Mouse (Mus musculus) liver (tissue): Measurements from ENCODE around the gene Mafb.

Source experiments
- DNase-seq: peaks from one replicate; pipeline ENCODE4 v3.0.0-alpha.2; 2020; ENCODE audit warnings: mixed read lengths

The Mafb gene

GRCm38 (mm10) chr2:160366980-160367338 lies at the start of gene Mafb:
Mafb (minus strand) TSS chr2:160367065.
- peak; percentile 84 for DNase-seq

DNA sequence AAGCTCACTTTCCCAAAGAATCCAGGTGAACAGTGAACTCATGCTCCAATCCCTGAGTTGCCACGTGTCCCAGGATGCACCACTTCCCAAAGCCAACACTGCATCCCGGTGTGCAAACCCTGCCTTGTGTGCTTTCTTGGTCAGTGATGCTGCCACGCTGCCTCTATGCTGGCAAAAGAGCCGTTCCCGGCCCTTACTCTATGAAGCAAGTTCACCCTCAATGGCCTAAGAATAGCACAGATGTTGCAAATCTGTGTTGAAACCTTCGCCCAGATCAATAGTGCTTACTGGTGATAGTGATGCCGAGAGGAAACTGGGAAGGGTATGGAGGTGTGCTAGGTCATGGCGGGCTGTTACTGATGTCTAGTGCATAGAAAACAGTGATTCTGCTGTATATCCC lies 48.3 kb upstream of the Mafb start:
- no peak for DNase-seq

- no peak for DNase-seq
These were observed 47.9 kb upstream of the Mafb start for GRCm38 (mm10) chr2:160414736-160415135.

DNA sequence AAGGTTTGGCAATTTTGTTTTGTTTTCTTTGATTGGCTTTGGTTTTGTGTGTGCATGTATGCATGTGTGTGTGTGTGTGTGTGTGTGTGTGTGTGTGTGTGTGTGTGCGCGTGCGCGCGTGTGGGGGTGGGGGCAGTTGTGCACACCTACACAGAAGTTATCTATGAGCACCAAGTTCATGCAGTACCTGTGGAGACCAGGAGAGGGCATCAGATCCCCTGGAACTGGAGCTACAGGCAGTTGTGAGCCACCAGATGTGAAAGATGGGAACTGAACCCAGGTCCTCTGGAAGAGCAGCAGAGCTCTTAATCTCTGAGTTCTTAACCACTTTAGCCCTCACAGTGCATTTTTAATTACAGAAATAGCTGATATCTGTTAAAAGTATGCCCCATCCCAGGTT lies 47.1 kb upstream of the Mafb start:
- DNase-seq = peak; percentile 14

- no peak for DNase-seq
These were observed 46.2 kb upstream of the Mafb start for GRCm38 (mm10) chr2:160413055-160413454.

DNA sequence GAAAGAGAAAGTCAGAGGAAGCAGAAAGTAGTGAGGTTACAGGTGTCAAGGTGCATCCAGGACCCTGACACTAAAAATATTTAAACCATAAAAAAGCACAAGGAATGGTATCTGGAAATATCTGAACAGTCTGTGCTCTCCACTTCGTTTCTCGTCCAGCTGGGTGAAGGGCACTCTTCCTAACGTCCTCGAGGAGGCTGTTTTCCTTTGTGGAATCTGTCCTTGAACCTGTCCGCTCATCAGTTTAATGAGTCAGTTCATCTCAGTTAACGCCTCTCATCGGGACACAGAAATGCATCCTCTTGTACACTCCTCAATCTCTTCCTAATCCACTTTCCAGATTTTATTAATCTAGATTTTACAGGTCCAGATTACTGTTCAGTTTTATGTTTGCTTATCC lies 44.6 kb upstream of the Mafb start:
- DNase-seq = no peak

GRCm38 (mm10) chr2:160407720-160408119 lies 40.9 kb upstream of the Mafb start:
- no peak for DNase-seq

DNA sequence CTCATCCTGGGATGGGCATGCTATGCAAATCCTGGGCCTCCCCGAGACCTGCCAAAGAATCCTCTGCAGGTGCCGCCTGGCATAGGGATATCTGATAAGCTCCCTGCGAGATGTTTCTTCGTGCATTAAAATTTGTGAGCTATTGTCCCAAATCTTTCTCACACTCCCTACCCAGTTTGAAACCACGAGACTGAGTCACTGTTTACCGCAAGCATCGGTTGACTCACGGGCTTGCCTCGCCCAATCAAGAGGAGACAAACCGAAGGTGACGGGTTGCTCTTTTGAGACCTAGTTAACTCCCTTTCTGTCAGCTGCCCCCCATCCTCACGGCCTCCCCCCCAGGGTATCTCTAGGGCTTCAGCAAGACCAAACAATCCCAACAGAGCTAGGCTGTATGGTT lies 30.9 kb upstream of the Mafb start:
- no peak for DNase-seq

DNA sequence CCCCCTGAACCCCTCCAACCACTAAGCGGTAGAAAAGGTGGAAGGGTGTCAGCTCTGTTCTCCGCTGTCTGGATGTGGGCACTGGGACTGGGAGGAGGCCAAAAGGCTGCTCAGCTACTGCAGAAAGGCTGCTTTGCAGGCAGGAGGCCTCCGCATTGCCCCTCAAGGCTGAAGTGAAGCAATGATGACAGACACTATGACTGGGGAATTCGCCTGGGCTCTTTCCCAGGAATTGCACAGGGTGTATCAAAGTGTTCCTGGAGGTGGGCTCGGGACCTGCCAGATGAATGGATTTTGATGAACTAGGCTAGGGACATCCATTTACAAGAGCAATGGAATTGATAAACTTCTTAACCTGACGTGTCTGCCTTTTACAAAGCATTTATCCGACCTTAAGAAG lies 27.9 kb upstream of the Mafb start:
- DNase-seq = no peak

GRCm38 (mm10) chr2:160392648-160393047 lies 25.8 kb upstream of the Mafb start:
- no peak for DNase-seq

DNA sequence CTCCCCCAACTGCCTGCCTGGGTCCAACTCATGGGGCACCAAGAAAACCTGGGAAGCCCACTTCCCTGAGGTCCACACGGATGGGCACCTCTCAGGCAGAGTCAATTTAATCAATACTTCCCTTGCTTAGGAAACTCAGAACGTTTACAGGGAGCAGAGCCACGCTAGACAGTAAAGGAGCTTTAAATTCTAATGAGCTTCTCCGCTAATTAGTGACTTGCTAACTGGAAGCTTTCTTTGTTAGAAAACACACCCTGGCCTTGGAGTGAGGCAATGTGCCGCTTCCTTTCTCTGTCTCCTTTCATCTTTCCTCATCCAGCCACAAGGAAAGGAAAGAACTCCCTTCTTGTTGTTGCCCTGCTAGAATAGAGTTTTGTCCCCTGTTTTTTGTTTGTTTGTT lies 21.7 kb upstream of the Mafb start:
- no peak for DNase-seq

- DNase-seq = no peak
These were observed 16.6 kb upstream of the Mafb start for GRCm38 (mm10) chr2:160383418-160383817.

GRCm38 (mm10) chr2:160378271-160378670 lies 11.4 kb upstream of the Mafb start:
- peak; percentile 41 for DNase-seq

- no peak for DNase-seq
These were observed 9.4 kb upstream of the Mafb start for GRCm38 (mm10) chr2:160376236-160376635.

DNA sequence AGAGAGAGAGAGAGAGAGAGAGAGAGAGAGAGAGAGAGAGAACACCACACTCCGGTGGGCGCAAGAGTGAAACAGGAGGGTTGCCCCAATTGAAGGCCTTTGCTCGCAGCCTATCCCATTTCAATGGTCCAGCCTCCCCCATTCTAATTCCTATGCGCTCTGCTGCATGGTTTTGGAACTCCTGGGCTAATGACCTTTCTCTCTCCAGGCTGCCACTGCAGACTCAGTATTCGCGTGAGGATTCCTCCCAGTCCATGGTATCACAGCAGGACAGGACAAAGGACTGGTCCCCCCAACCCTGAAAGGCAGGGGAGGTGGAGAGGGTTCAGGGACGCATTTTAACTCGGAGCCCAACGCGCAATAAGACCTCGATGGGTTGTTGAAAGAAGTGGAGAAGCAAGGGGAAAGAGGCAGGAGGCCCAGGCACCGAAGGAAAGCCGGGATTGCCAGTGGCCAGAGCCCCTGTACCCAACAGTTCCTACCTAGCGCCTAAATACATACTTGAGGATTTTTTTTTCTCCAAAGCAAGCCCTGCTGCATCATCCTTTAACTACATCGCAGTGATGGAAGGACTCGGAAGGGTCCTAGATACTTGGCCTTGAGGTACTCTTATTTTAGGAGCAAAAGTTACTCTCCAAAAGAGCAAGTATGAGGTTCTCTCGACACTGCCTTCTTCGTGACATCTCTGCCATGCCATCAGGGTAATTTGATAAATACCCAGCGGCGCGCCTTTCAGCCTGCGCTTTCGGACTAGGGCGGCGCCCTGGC lies 3.0 kb upstream of the Mafb start:
- DNase-seq = no peak

DNA sequence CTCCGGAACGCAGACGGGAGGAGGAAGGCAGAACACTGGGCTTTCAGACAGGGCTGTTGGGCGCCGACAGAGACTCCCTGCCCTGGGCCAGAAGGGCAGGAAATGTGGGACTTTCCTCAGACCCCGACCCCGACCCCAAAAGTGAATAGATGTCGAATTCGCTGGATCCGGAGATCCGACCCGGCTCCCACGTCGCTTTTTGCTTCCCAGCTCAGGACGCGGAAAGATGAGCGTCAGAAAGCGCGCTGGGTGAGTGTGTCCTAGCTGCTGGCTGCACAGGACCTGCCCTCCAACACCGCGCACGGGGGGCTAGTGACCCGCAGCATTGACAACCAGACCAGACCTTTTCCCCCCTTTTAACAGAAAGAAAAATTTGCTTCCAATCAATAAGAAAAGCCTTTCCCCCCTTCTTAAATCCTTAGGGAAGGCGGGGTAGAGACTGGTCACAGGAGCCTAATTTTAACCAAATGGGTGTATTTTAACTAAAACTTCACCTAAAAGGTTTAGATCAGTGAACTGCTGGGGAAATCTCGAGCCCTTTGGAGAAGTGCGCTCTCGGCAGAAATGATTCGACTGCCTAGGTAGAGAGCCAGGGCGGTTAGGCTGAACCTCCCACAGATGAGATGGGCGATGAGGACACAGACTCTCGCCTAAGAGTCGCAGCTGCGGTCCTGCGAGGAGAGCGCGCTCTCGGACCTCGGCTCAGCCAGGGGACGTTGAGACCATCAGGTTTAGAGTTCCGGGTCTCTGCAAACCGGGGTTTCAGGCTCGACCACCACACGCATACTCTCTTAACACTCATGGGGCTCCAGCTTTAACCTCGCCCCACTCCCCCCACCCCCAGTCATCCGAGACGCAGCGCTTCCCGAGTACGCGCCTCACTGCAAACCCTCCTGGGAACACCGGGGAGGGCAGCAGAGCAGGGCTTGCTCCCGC lies 1.8 kb upstream of the Mafb start:
- no peak for DNase-seq

- DNase-seq = peak; percentile 79
These were observed 763 bp upstream of the Mafb start for GRCm38 (mm10) chr2:160367448-160368208.

- DNase-seq = peak; percentile 11
These were observed 520 bp downstream of the Mafb start for GRCm38 (mm10) chr2:160366111-160366979.

DNA sequence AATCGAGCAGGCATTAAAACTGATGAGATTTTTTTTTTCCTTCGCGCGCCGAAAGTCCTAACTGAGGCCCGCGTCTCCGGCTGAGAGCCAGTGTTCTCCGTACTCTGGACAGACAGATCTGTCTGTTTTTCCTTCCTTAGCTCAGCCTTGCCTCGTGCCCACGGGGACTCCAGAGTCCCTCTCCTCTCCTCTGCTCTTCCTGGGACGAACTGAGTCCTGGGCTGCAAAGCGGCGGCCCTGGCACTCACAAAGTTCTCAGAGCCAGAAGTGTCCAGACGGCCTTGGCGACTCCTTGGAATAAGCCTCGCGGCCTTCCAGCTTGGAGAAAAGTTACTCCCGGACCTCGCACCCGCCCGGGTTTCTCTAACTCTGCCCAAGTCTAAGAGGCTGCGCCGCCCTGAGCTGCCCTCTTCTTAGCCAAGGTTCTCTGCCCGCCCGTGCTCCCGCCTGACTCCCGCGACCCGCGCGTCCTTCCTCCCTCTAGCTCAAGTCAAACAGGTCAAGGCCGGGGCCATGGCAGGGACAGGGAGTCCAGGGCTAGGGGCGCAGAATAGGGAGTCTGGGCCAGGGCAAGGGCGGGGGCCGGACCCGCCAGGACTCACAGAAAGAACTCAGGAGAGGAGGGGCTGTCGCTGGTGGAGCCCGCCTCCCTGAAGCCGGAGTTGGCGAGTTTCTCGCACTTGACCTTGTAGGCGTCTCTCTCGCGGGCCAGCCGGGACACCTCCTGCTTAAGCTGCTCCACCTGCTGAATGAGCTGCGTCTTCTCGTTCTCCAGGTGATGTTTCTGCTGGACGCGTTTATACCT lies 1.6 kb downstream of the Mafb start:
- DNase-seq = no peak

DNA sequence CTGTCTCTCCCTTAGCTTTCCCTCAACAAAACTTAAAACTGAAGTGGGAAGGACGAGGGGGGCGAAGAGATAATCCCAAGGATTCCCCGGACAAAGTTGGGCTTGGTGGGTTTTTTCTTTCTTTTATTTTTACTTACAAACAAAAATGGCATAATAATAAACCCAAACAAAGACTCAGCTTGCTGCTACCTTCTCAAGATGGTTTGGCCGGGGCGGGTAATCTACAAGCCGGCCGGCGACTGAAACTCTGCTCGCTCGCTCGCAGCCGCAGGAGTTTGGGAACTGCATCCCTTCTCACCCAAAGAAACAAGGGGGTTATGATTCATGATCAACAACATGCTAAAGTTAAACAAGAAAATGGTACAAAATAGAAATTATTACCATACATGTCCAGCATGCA lies 2.2 kb downstream of the Mafb start:
- DNase-seq = no peak

DNA sequence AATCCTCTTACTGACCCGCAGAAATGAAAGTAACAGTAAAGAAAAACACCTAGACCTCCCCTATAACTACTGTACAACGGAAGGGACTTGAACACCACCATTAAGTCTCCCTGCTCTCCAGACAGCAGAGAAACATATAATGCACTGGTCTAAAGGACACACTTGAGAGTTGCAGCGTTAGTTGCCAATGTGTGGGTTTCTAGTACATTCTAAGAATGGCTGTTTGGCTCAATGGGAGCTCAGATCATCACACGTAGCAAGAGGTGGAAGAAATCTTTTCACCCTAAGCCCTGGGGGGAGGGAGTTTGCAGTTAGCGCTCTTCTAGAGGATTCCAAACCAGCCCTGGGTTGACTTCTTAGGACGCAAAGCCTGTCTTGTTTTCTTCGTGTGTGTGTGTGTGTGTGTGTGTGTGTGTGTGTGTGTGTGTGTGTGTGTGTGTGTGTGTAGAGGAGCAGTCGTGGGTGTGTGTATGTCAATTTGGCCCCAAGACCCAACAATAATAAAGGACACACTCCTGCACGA lies 2.7 kb downstream of the Mafb start:
- no peak for DNase-seq
